Comparison of ENCODE assay signal across 10 mouse cellular contexts in genomic region chr12:70192267-70192727, GRCm38 (mm10). TPM values are rescaled to one million over a fixed set of nuclear protein-coding genes. Genes with fewer than 3 reads are reported as not detected.
DNase-seq lines count a peak whose midpoint lies in the region; ATAC-seq and TF ChIP-seq lines count a peak whose summit lies in the region.
"Had no signal": no experiment of that assay in that cellular context is flagged by ENCODE, and none has a peak within 500 bp of the region (broad histone marks: within the 10 kb centered on the region; RNA-seq: fewer than 3 reads in every experiment).

No protein-coding gene starts in this region.

- no peak for TF ChIP-seq POLR2A in olfactory bulb, adult 2 months (IDR thresholded peaks at IDR 0.05; ENCODE audit: insufficient read depth, low read depth, low read length)

- peak overlapping the region; percentile 61 for H3K4me2 ChIP-seq in heart, embryonic 12.5 days
- H3K4me2 ChIP-seq in embryonic facial prominence, embryonic 11.5 days (ENCODE audit: low read depth, low read length), result peak overlapping the region; percentile 27
- peak overlapping the region; percentile 37 for H3K4me2 ChIP-seq in intestine, postnatal 0 days (replicated peaks; ENCODE audit: low read depth)

- TF ChIP-seq CTCF in intestine, postnatal 0 days (IDR thresholded peaks at IDR 0.05; ENCODE audit: low read depth), result no peak
- no peak for TF ChIP-seq CTCF in olfactory bulb, adult 2 months (IDR thresholded peaks at IDR 0.05; ENCODE audit: insufficient read depth, low read depth, low read length)

- H3K27ac ChIP-seq in heart, embryonic 12.5 days (ENCODE audit: poor library complexity, severe bottlenecking), result no peak overlapping the region
- no peak overlapping the region for H3K27ac ChIP-seq in embryonic facial prominence, embryonic 11.5 days (replicated peaks; ENCODE audit: low read depth, low read length)
- no peak overlapping the region for H3K27ac ChIP-seq in intestine, postnatal 0 days (ENCODE audit: low read depth, low read length)
- peak overlapping the region; percentile 42; the same call in 1 of the 2 replicates for H3K27ac ChIP-seq in olfactory bulb, adult 2 months (ENCODE audit: insufficient read depth, low read depth, low read length)

- H3K9me3 ChIP-seq in heart, embryonic 12.5 days (replicated peaks), result no peaks in the 10 kb centered on the region
- no peaks in the 10 kb centered on the region for H3K9me3 ChIP-seq in embryonic facial prominence, embryonic 11.5 days (replicated peaks; ENCODE audit: control insufficient read depth, low read length)
- no peaks in the 10 kb centered on the region for H3K9me3 ChIP-seq in intestine, postnatal 0 days (ENCODE audit: control insufficient read depth)

- ATAC-seq in heart, embryonic 12.5 days (ENCODE audit: insufficient number of reproducible peaks, low FRiP score), result no peak
- ATAC-seq in embryonic facial prominence, embryonic 11.5 days (replicated peaks; ENCODE audit: insufficient number of reproducible peaks, low FRiP score, low TSS enrichment, low read depth), result no peak
- ATAC-seq in intestine, postnatal 0 days, result no peak

- H3K4me3 ChIP-seq in heart, embryonic 12.5 days, result peak overlapping the region; percentile 39
- no peak overlapping the region; the same call in 1 of the 2 replicates for H3K4me3 ChIP-seq in embryonic facial prominence, embryonic 11.5 days (ENCODE audit: low read depth, low read length)
- H3K4me3 ChIP-seq in intestine, postnatal 0 days (ENCODE audit: low read depth, low read length), result 0 out of 2 replicates have a peak overlapping the region, but pooled peaks have one; percentile 11
- H3K4me3 ChIP-seq in olfactory bulb, adult 2 months (ENCODE audit: insufficient read depth, low read depth, low read length), result peak overlapping the region; percentile 48

- no peaks in the 10 kb centered on the region for H3K4me1 ChIP-seq in heart, embryonic 12.5 days (replicated peaks)
- no peaks in the 10 kb centered on the region for H3K4me1 ChIP-seq in embryonic facial prominence, embryonic 11.5 days (ENCODE audit: control insufficient read depth, insufficient read depth, low read length)
- H3K4me1 ChIP-seq in intestine, postnatal 0 days (replicated peaks; ENCODE audit: control insufficient read depth, insufficient read depth, low read length), result no peaks in the 10 kb centered on the region
- peaks cover 3% of the 10 kb centered on the region; the same call in 1 of the 2 replicates for H3K4me1 ChIP-seq in olfactory bulb, adult 2 months (ENCODE audit: control insufficient read depth, insufficient read depth, low read length)

- DNase-seq in heart, adult 18-20 months, result no peak
- DNase-seq in Muller cell, postnatal 12 days (ENCODE audit: inconsistent ontology term), result peak; percentile 62
- DNase-seq in embryonic facial prominence, embryonic 11.5 days (ENCODE audit: low spot score), result peak; percentile 29
- DNase-seq in spleen, adult 12 weeks (ENCODE audit: low spot score), result no peak
- DNase-seq in urinary bladder, postnatal 14 days (ENCODE audit: low spot score), result no peak

- H3K27me3 ChIP-seq in heart, embryonic 12.5 days (replicated peaks), result no peaks in the 10 kb centered on the region
- H3K27me3 ChIP-seq in embryonic facial prominence, embryonic 11.5 days (ENCODE audit: control insufficient read depth, insufficient read depth, low read length), result no peaks in the 10 kb centered on the region
- no peaks in the 10 kb centered on the region for H3K27me3 ChIP-seq in intestine, postnatal 0 days (replicated peaks; ENCODE audit: control insufficient read depth, insufficient read depth, low read length)

- 24% methylated on average over 19 of the region's 19 CpGs for WGBS in heart, embryonic 12.5 days
- 31% methylated on average over 19 of the region's 19 CpGs for WGBS in embryonic facial prominence, embryonic 11.5 days
- WGBS in intestine, postnatal 0 days, result 35% methylated on average over 19 of the region's 19 CpGs
- 8% methylated on average over 19 of the region's 19 CpGs for WGBS in olfactory bulb, adult 2 months

- H3K36me3 ChIP-seq in heart, embryonic 12.5 days, result peaks cover 20% of the 10 kb centered on the region
- H3K36me3 ChIP-seq in embryonic facial prominence, embryonic 11.5 days (replicated peaks; ENCODE audit: control insufficient read depth, insufficient read depth, low read depth, low read length), result no peaks in the 10 kb centered on the region
- no peaks in the 10 kb centered on the region for H3K36me3 ChIP-seq in intestine, postnatal 0 days (ENCODE audit: control insufficient read depth, insufficient read depth)

- H3K9ac ChIP-seq in heart, embryonic 12.5 days, result peak overlapping the region; percentile 21
- H3K9ac ChIP-seq in embryonic facial prominence, embryonic 11.5 days (replicated peaks; ENCODE audit: low read length), result 0 out of 2 replicates have a peak overlapping the region, but pooled peaks have one; percentile 4
- no peak overlapping the region for H3K9ac ChIP-seq in intestine, postnatal 0 days (ENCODE audit: low read depth, low read length)

RNA-seq across cellular contexts. Expression of gene Abhd12b, which starts 38.4 kb away (rescaled TPM):
- not detected in 2 replicates for polyA plus RNA-seq in heart, embryonic 12.5 days (2016; fragmentation: Nextera tagmentation; extraction: Ambion mirVana)
- total RNA-seq in heart, adult 18-20 months (2021), result not detected
- polyA plus RNA-seq in embryonic facial prominence, embryonic 11.5 days (2014; fragmentation: Nextera tagmentation; extraction: Ambion mirVana), result 0.32 TPM in 1 of 2 replicates, not detected in the other
- polyA plus RNA-seq in intestine, postnatal 0 days (2015; fragmentation: Nextera tagmentation; extraction: Ambion mirVana), result not detected in 2 replicates
- polyA plus RNA-seq in olfactory bulb, adult 2 months (2012; ENCODE audit: insufficient read depth, insufficient read length, low replicate concordance, missing spikeins), result not detected in 2 replicates
- total RNA-seq: MEL had no signal
- polyA plus RNA-seq: large intestine, adult 2 months had no signal

RNA-seq across cellular contexts. Expression of gene Pygl, which starts 39.0 kb away (rescaled TPM):
- polyA plus RNA-seq in heart, embryonic 12.5 days (2016; fragmentation: Nextera tagmentation; extraction: Ambion mirVana), result 36.5 and 37.1 TPM in 2 replicates
- 10 to 100 TPM in 1 of 2 experiments, 1 to 10 TPM in 1; 3.6 to 22.4 TPM for total RNA-seq in heart, adult 18-20 months (2021)
- polyA plus RNA-seq in embryonic facial prominence, embryonic 11.5 days (2014; fragmentation: Nextera tagmentation; extraction: Ambion mirVana), result 10.7 and 11.2 TPM in 2 replicates
- 8.1 and 8.2 TPM in 2 replicates for polyA plus RNA-seq in intestine, postnatal 0 days (2015; fragmentation: Nextera tagmentation; extraction: Ambion mirVana)
- polyA plus RNA-seq in olfactory bulb, adult 2 months (2012; ENCODE audit: insufficient read depth, insufficient read length, low replicate concordance, missing spikeins), result not detected in 2 replicates

Comparison
In these comparisons a context has a peak if more than half of its experiments do, and no peak if none do; other contexts are left out.
1. DNase-seq: peak in Muller cell, postnatal 12 days (single experiment) and embryonic facial prominence, embryonic 11.5 days (single experiment); none in heart, adult 18-20 months (0 of 2), spleen, adult 12 weeks (single experiment) and urinary bladder, postnatal 14 days (single experiment).
2. Peak in every context shown above with its lines, with median percentiles within 50 percentile points of each other: H3K4me2 ChIP-seq.